Mouse (Mus musculus): ENCODE results near the gene Plekhg1. TPM values are rescaled to one million over a fixed set of nuclear protein-coding genes. Genes with fewer than 3 reads are reported as not detected.
A peak's percentile ranks its signal among the peaks of the same experiment; 100 is the strongest.

The Plekhg1 gene
- polyA plus RNA-seq, 1 experiment = 13.0 TPM

DNA sequence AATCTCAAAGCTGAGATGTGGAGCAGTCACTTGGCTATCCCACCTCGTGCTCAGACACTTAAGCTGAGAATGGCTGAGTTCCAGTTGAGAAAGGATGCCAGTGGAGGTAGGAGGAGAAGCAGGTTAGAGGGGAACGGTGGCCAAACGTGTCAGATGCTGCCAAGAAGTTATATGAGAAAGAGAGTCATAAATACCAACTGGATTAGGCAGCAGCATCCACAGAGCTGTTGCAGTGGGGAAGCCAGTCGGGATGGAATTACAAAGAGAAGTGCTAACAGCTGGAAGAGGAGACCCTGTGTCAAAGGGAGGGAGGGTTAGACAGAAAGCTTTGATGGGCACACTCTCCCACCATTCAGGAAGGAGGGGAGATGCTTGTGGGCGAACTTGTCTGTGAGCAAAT is 89.3 kb downstream of the Plekhg1 start:
- DNase-seq (ENCODE audit: low read depth) = peak; percentile 40

DNA sequence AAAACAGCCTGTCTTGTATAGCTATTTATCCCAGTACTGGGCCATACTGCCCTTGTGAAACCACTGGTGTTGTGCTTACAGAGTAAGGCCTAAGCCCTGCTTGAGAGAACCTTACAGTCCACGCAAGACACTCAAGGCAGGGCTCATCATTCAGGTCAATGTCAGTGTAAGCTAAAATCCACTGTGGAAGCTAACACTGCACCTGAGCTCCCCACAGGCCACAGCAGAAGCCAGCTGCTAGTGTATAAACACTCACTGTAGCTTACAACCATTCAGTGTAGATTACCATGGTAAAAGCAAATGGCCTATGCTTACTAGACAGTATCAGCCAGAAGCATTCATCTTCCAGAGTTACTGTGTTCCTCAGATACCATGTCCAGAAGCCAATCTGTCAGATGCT is 90.5 kb downstream of the Plekhg1 start:
- no peak for DNase-seq (ENCODE audit: low read depth)

DNA sequence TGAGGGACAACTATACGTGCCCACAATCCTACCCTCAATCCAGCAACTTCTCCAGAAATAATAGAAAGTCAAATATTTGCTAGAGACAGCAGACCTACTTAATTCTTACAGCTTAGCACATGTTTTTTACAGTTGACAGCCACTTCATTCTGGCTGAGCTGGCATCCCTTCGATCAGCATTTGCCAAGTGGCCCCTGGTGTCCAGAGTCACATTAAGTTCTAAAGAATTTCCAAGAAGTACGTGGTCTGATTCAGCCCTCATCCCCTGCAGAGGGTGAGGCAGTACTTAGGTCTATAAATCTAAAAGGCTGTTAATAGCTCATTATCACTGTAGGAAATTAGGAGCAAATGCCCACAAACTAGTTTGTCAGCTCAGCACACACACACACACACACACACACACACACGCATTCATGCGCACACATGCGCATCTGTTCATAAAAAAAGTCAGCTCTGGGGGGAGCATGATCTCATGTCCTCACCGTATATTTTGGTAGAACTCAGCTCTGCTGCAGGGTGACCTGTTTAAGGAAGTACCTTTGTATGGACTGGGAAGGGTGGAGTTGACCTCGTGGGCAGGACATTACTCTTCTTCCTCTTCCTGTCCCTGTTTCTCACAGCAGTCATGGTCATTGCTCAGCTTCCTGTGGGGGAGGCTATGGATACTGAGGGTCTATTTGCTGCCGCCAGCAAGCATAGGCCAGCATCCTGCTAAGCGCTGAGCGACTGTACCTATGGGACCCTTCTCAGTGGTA is 91.6 kb downstream of the Plekhg1 start:
- no peak for DNase-seq (ENCODE audit: low read depth)

DNA sequence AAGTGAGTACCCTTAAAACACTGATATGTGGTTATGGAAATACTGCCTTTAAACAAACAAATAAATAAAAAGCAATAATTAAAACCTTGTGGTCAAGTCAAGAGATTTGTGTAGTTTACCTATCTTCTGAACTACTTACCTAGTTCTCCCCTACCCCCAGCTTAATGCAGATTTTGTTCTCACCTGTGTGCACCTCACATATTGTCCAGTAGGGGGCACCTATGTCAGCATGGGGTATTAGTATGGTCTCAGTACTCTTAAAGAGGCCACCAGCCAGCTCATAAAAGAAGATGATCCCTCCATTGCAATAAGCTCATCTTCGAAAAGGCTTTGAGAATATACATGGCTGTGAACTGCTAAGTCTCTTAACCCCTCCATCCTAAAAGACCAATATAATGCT is 93.9 kb downstream of the Plekhg1 start:
- no peak for DNase-seq (ENCODE audit: low read depth)

DNA sequence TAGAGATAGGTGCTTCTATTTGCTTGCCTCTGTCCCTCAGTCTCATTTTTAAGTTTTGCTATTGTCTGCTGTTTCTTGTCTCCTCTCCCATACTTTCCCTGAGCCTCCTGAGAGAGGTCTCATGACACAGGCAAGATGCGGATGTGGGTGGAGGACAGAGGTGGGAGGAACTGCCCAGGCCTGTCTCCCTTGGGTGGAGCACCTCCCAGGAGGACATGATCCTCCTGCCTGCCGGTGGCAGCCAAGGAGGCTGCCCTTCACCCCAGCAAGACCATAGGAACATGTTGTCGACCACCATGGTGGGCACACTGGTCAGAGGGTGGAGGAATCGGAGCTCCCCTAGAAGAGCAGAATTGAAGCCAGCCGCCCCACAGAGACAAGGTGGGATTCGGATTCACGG is 94.5 kb downstream of the Plekhg1 start:
- no peak for DNase-seq (ENCODE audit: low read depth)

DNA sequence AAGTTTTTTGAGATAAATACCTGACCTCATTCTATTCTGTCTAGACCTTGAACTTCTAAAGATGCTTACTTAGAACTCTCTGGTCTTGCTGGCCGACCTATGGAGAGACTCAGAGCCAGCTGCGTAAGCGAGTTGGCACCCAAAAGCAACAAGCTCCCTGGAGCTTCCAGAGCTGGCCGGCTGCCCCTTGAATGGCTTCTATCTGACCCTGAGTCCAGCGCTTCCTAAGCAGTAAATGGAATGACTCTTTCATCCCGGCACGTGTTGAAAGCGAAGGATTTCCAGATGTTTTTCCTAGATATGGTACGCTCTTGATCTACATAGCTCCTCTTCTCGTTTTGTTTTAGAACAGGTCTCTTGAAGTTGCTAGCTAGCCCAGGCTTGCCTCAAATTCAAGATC is 95.5 kb downstream of the Plekhg1 start:
- no peak for DNase-seq (ENCODE audit: low read depth)

DNA sequence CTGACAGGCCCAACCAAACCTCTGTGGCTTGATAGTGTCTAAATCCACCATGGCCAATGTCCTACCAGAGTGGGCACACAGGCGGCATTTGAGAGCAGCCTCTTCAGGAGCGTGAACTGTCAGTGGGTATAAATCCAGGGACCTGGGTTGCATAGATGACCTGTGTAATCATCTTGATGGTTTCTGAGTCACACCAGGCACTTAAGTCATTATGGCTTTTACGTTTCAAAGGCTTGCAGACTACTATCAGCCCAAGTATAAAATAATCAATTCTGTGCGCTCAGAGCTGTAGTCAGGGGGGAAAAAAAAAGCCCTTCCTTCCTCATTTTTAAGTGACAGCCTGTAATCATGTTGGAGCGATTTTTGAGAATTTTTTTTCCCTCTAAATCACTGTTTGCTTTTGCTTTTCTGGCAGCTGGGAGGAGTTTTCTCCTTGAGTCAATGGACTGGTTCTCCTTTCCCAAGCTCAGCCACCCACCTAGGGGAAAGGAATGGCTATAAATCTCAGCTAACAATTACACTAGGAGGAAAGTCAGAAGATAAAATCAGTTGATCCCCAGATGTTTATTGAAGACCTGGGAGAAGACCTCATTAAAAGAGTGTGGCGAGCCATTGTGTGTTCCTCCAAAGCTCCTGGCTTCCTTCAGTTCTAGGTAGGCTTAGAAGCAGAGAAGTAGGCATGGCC is 99.7 kb downstream of the Plekhg1 start:
- peak; percentile 56 for DNase-seq (ENCODE audit: low read depth)

DNA sequence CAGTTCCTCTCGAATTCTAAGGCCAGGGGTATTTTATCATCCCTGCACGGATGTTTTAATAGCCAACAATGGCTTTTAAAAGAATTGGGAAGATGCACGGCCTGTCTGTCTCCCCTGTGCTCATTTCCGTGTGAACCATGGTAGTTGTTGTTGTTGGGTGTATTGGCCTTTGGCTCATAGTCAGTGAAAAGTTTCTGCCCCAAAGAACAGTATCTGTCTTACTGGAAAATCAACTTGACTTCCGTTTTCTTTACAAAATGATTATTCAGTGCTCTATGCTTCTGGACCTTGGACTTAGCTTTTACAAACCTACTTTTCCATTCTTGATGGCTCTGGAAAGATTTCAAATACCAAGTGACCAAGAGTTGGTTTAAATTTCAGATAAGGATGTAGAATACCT is 104.3 kb downstream of the Plekhg1 start:
- no peak for DNase-seq (ENCODE audit: low read depth)

DNA sequence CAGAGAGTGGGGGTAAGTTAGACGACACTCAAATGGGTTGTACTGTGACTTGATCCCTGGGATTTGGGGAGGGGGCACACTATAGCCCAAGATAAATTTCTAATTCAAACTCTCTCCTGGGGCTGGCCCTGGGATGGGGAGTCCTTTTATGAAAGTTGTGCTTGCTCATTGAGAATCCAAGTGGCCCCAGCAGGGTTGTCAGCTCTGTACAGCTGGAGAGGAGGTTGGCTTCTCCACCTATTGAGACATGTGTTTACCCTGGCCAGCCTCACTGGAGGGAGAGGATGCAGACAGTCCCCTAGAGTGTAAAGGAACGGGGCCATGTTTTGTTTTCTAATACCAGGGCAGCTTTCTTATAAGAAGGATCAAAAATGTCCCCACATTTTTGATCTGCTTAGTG is 106.9 kb downstream of the Plekhg1 start:
- no peak for DNase-seq (ENCODE audit: low read depth)

DNA sequence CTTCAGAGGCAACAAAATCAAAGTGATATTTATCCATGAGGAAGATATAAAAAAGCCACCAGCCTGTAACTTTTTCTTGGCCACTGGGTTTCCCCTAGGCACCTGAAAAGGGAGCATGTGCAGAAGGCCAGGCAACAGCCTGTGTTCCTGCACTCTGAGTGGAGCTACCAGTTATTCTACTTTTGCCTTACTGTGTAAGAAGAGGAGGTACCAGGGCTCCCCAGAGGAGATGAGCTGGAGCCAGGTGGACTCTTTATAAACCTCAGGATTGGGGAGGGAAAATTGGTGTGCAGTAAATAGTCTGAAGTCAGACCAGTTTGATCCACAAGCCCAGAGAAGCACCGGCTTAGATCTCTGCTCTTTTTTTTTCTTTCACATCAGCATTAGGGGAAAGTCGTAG is 111.3 kb downstream of the Plekhg1 start:
- DNase-seq (ENCODE audit: low read depth) = no peak

DNA sequence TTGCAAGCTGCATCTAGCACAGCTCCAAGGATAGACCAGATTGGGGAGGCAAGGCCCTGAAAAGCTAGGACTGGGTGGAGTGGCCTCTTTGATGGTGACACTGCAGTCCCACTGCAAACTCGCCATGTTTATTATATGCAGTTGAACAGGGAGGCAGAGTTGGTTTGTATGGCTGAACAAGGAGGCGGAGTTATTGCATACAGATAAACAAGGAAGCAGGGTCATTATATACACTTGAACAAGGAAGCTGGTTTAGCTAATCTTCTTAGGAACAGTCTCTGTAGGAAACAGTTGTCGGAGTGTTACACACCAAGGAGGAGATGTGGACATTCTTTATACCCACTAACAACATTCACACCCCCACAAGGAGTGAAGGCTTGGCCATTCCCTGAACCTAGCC is 112.6 kb downstream of the Plekhg1 start:
- DNase-seq (ENCODE audit: low read depth) = no peak

DNA sequence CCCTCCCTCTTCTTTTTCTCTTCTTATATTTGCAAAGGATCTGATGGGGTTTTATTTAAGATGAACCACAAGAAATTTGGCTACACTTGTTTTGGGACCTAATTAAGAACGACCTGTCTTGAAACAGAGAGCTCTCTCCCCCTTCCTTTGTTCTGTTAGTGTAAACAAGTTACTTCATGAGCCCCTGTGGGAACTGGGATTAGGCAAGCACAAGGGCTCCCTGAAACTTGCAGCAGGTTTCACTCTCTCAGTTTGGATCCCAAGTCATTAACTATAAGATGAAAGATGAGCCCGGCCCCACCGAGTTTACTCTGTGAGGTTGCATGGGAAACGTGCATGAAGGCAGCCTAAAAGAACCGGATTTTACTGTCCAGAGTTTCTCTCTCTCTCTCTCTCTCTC is 117.7 kb downstream of the Plekhg1 start:
- no peak for DNase-seq (ENCODE audit: low read depth)

DNA sequence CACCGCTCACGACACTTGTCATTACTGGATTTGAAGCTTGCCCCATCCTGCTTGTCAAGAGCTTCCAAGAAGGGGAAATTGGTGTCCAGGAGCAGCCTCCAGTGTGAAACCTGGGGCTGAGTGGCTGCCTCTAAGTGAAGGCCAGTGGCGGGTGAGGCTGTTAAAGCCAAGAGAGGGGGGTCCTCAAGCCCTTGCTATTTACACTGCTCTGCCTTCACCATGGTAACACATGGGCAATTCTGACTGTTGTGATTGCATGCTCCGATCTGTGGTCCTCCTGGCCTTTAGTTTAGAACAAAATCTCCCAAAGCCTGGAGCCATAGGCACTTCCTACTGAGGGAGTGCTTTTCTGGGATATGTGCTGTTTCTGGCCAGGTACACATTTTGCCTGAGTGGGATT is 118.3 kb downstream of the Plekhg1 start:
- DNase-seq (ENCODE audit: low read depth) = no peak

DNA sequence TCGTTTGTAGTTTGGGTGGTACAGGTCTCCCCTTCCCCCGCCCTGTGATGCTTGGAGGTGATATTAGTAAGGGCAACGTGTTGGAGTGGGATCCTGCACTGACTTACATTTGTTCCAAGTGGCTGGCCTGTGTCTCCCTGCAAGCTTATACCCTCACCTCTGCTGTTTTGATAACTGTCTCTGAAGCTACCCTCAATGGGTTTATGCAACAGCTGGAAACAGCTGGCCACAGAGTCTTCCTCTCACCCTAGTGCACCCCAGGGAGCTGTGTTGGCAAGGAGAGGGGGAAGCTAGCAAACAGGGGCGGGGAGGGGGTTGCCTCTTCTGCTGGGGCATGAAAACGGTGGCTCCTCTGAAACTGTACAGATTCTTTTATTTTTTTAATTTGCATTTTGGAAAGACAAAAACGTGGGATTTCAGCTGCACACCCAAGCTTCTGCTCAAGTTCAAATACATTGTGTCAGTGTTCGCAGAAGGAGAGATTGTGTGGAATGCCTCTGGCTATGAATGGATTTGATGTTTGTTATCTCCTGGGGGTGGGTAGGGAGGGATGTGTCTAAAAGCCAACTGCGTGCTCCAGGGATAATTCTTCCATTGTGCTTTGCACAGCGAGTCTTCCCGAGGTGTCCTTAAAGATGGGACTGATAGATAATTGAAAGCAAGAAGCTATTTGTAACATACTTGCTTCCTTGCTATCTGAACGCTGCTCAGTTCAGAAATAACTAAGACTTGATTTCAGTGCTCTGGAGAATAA is 119.0 kb downstream of the Plekhg1 start:
- DNase-seq (ENCODE audit: low read depth) = no peak

DNA sequence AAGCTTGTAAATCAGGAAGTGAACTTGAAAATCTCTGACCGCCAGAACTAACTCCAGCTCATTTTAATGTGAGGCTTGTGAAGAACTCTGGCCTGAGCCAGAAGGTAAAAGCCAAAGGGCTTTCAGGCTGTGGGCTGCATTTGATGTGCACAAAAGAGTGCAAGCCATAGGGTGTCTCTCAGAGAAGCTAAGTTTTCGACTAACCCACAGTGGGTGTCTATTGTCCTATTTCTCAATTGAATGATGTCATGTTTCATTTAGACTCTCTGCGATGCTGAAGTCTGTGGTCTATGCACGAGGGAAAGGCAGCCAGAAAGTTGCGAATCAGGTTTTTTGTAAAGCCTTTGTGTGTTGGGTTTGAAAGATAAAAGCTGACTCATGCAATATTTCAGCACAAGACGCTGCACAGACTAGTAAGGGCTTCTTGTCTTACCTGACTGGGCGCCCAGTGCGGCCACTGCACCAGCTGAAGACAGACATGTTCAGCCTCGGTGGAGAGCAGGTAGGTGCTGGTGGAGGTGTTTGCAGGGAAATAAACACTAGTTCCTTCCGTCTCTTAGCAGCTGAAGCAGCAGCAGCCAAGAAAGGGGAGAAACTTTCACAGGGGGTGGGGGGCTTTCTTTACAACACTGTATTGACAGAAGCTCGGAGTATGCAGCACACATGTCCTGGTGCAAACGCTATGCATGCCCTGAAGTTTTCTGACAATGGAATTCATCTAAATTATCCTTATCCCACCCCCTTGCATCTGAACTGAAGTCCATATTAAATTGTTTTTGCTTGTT is 123.4 kb downstream of the Plekhg1 start:
- DNase-seq (ENCODE audit: low read depth) = no peak

DNA sequence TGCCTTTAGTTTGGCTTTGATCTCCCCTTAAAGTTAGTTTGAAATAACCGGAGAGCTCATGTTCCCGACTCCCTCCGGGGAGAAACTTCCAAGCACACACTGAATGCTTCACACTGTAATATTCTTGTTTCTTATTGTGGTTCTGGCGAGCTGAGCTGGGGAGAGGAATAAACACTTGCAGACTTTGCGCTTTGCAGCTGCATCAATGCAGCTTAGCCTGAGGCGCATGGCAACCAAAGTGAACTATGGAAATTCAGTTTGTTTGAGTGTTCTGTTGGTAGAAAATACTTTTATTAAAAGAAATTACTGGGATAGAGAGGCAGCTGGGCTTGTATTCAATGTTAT is 124.0 kb downstream of the Plekhg1 start:
- no peak for DNase-seq (ENCODE audit: low read depth)

DNA sequence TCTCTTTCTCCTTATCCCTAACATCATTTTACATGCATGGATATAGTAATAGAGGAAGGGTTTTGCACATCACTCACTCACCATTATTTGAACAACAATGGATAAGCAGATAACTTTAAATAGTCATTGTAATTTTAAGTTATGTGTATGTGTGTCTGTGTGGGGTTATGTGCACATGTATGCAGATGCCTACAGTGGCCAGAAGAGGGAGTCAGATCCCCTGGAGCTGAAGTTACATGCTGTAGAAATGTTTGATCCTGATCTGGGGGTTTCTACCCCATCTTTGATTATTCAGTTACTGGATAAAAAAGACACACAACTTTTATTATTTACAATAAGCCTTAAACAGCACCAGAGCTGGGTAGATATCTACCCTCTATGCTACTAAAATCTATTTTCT is 127.1 kb downstream of the Plekhg1 start:
- DNase-seq (ENCODE audit: low read depth) = no peak

DNA sequence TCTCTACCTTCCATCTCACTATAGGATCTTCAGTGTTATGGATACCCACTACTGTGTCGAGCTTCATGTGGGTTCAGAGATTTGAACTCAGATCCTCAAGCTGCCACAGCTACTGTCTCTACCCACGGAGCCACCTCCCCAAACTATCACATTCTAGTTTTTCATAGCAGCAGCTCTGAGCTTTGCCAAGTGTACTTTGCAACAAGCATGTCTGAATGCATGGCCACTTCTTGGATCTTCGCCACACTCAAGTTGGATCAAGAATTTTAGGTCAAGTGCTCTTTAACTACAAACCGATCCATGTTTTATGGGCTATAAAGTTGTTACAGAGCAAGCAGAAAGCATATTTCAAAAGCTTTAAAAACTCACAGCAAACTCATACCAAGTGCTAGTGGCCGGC is 130.7 kb downstream of the Plekhg1 start:
- DNase-seq (ENCODE audit: low read depth) = no peak

DNA sequence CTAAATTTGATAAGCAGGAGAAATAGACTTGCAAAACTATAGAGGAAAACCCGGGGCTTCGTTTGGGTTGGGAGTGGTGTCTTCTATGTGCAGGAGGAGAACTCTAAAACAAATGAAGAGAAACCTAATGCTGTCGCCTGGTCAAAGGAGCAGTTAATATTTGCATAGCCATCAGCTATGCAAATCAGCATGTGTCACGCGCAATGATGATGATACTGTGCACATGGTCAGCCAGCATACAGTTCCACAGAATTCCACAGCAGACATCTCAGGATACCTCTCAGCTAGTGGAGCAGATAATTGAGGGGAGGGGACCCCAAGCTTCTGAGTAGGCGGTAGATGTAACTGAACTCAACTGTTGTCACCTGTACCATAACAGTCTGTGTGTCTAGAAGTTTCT is 133.3 kb downstream of the Plekhg1 start:
- no peak for DNase-seq (ENCODE audit: low read depth)

DNA sequence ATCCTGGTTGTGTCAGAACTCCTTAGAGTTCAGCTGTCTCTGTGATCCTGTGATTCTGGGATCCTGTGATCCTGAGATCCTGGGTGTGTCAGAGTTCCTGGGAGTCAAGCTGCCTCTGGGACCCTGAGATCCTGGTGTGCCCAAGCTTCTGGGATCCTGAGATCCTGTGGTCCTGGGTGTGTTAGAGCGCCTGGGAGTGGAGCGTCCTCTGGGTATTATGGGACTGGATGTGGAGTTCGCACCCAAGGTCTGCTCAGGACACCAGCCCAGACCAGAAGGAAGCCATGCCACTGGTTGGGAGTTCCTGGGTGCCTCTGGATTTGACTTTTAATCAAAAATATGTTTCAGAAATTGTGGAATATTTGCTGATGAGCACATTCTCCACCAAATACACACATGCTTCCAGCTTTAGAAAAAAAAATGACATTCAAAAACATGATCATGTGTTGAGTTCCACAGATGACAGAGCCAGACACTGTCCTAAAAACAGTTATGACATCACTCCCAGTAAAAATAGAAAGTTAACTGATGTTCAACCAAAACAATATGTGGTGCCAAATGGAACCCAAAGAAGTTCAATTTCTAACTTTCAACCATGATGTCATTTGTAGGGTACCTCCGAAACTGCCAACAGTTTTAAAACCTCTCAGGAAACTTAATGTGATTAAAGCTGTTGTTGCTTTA is 137.8 kb downstream of the Plekhg1 start:
- DNase-seq (ENCODE audit: low read depth) = no peak

DNA sequence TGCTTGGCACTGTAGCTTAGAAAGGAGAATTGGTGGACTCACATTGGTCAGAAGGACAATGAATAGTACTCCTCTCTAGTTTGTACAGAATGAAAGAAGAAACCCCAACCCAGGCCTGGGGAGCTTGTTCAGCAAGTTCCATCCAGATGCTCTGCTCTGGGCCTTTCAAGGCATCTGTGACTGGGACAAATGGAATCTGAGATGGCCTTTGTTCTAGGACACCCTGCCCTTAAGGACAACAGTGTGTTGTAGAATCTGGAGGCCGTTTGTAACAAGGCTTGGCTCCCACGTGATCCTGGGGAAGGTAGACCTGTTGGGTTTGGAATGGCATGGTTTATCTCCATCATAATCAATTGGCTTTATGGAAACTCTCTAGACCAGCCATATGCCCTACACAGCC is 141.0 kb downstream of the Plekhg1 start:
- no peak for DNase-seq (ENCODE audit: low read depth)

DNA sequence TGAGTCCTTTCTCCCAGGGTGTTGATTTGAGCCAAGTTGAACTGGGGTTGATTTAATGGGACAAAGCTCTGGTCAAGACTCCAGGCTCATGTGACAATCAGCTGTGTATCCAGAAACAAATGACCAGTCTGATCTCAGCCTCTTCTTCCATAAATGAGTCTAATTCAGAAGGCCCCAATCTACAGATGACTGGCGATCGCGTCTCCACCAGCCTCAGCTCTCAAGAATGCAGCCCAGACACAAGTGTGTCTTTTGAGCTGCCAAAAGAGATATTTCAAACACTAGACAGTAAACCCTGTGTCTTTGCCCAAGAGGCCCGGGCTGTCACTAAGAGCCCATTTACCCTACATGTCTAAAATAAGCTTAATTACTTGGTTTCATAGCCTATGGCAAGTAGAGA is 148.3 kb downstream of the Plekhg1 start:
- no peak for DNase-seq (ENCODE audit: low read depth)
